Mouse (Mus musculus) heart, embryonic 15.5 days (tissue): Measurements from ENCODE around the gene Tmed2. TPM values are rescaled to one million over a fixed set of nuclear protein-coding genes. Genes with fewer than 3 reads are reported as not detected.
A peak's percentile ranks its signal among the peaks of the same experiment; 100 is the strongest.
"Not testable (repeated sequence)": the region's sequence is repeated elsewhere in the genome, so short reads cannot be mapped to it uniquely, and the experiment has no call there.

Experiments used
- ATAC-seq: fragments of 200-750 bp; cut with Nextera tagmentation; replicated peaks from 2 replicates; pipeline ENCODE4 v1.8.0; 2017; ENCODE audit warnings: low read depth, moderate TSS enrichment; ENCODE audit not compliant: insufficient number of reproducible peaks, insufficient read depth, low FRiP score
- H3K27ac ChIP-seq: fragments of 300-500 bp; sonication (generic); 2 replicates; pipeline ENCODE4 v1.5.1; 2015; ENCODE audit warnings: mild to moderate bottlenecking, inconsistent platforms
- H3K27me3 ChIP-seq: fragments of 300-500 bp; sonication (generic); 2 replicates; pipeline ENCODE4 v1.6.1; 2015; ENCODE audit warnings: inconsistent platforms
- H3K36me3 ChIP-seq: fragments of 300-500 bp; sonication (generic); 2 replicates; pipeline ENCODE4 v1.6.1; 2015; ENCODE audit warnings: mild to moderate bottlenecking, inconsistent platforms
- H3K4me1 ChIP-seq: fragments of 300-500 bp; sonication (generic); replicated peaks from 2 replicates; pipeline ENCODE4 v1.6.1; 2015; ENCODE audit warnings: inconsistent platforms
- H3K4me2 ChIP-seq: fragments of 300-500 bp; sonication (generic); 2 replicates; pipeline ENCODE4 v1.6.1; 2015; ENCODE audit warnings: inconsistent platforms, mild to moderate bottlenecking, moderate library complexity
- H3K4me3 ChIP-seq: fragments of 300-500 bp; sonication (generic); 2 replicates; pipeline ENCODE4 v1.5.1; 2015; ENCODE audit warnings: mild to moderate bottlenecking, inconsistent platforms
- H3K9ac ChIP-seq: fragments of 300-500 bp; sonication (generic); 2 replicates; pipeline ENCODE4 v1.6.1; 2015; ENCODE audit warnings: mild to moderate bottlenecking, inconsistent platforms
- H3K9me3 ChIP-seq: fragments of 300-500 bp; sonication (generic); replicated peaks from 2 replicates; pipeline ENCODE4 v1.6.1; 2016; ENCODE audit warnings: inconsistent platforms
- WGBS: fragments of 180-500 bp; shearing (Covaris S2); methylation state at CpG from one replicate; pipeline ENCODE4 v1.1.7; 2015; ENCODE audit warnings: mixed read lengths; 5-methylcytosine and 5-hydroxymethylcytosine counted together
- polyA plus RNA-seq: library from polyadenylated mRNA; unstranded; fragments of >200 nt; fragmentation: Nextera tagmentation; extraction: Ambion mirVana; gene quantifications from 2 replicates; pipeline ENCODE4 v1.2.1, GENCODE M21; 2015

Gene Tmed2
- polyA plus RNA-seq, 1 experiment from 2014 or later = 409 TPM

DNA sequence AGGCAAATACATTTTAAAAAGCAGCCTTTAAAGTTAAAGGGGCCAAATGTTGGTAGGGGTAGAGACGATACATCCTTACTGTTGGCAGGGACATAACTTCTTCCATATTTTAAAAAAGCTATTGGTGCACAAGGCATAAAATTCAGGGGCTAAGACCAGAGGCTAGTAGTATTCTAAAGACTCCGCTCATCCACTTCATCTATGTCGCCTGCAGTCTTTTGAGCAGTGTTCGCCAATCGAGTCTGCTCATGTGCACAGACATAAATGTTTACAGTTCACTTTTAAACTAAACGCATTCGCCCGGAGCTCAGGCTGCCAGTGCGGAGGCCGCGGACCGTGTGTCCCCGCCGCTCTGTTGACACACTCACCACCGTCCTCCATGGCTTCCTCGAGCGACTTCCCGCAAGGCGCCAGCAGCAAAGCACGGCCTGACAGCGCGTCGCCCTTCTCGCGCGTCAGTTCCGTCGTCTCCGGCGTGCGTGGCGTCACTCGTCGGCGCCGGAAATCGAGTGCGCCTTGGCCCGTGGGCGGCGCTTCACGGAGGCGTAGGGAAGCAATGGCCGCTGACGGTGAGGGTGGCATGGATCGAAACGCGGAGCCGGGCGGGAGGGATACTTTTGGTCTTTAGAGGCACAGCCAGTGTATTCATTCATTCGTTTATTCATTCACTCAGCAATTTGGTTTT lies 38.3 kb downstream of the Tmed2 start, which contains the start of the genes Eif2b1 and Gtf2h3:
Gene Eif2b1, minus strand, starts transcription at position 499 of the 685 bp plus-strand sequence.
Gene Gtf2h3, plus strand, starts transcription at position 508 of the 685 bp plus-strand sequence.
- ATAC-seq = peak; percentile 86
- Histone ChIP-seq H3K27ac (peak within 1 kb of the TSS; percentile 28), H3K27me3 (no peaks in the 10 kb centered on the region), H3K9me3 (no peaks in the 10 kb centered on the region), H3K4me3 (peak within 1 kb of the TSS; percentile 77), H3K4me2 (peak within 1 kb of the TSS; percentile 81), H3K36me3 (peaks cover 27% of the 10 kb centered on the region), H3K4me1 (peaks cover 23% of the 10 kb centered on the region), H3K9ac (peak within 1 kb of the TSS; percentile 68)
- WGBS = 1% methylated on average over 51 of the region's 51 CpGs

DNA sequence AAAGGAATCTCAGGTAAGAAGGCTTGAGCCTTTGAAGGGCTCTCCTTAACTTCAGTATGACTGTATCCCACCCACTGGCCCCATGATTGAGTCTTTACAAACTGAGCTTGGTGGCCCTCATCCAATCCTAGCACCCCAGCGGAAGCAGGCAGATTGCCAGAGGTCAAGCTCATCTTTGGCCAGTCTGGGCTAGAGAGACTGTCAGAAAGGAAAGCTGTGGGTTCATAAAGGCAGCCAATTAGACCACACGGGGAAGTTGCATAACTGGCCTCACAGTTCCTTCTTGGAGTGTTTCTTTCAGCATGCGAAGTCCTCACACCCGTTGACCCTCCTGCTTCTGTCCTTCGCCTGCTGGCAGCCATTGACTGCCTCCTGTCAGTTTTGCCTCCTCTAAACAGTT lies 42.0 kb downstream of the Tmed2 start:
- Histone ChIP-seq H3K9me3 (no peaks in the 10 kb centered on the region), H3K27me3 (no peaks in the 10 kb centered on the region), H3K27ac (no peak overlapping the region), H3K4me3 (no peak overlapping the region), H3K4me2 (no peak overlapping the region), H3K9ac (no peak overlapping the region), H3K36me3 (peaks cover 31% of the 10 kb centered on the region), H3K4me1 (peaks cover 23% of the 10 kb centered on the region)
- 78% methylated on average over 5 of the region's 5 CpGs for WGBS
- no peak for ATAC-seq

DNA sequence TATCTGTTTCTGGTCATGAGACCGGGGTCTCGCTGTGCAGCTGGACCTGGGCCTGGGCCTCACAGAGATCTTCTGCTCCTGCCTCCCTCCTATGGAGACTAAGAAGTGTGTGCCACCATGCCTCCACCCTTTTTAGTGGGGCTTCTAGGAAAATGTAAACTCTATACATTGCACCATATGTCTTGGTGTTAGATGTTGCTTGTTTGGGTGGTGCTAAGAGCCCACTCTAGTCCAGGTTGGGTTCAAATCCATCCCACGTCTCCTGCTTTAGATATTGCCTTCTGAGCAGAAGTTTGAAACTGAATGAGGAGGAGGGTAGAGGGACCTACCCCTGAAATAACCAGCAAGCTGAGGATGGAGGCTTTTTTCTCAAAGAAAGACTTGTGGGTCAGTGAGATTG lies 52.3 kb downstream of the Tmed2 start:
- no peak for ATAC-seq
- Histone ChIP-seq H3K4me3 (no peak overlapping the region), H3K27me3 (no peaks in the 10 kb centered on the region), H3K36me3 (peaks cover 64% of the 10 kb centered on the region), H3K9ac (no peak overlapping the region), H3K4me1 (no peaks in the 10 kb centered on the region), H3K4me2 (no peak overlapping the region), H3K9me3 (no peaks in the 10 kb centered on the region), H3K27ac (no peak overlapping the region)
- WGBS = 96% methylated on average over 3 of the region's 3 CpGs

DNA sequence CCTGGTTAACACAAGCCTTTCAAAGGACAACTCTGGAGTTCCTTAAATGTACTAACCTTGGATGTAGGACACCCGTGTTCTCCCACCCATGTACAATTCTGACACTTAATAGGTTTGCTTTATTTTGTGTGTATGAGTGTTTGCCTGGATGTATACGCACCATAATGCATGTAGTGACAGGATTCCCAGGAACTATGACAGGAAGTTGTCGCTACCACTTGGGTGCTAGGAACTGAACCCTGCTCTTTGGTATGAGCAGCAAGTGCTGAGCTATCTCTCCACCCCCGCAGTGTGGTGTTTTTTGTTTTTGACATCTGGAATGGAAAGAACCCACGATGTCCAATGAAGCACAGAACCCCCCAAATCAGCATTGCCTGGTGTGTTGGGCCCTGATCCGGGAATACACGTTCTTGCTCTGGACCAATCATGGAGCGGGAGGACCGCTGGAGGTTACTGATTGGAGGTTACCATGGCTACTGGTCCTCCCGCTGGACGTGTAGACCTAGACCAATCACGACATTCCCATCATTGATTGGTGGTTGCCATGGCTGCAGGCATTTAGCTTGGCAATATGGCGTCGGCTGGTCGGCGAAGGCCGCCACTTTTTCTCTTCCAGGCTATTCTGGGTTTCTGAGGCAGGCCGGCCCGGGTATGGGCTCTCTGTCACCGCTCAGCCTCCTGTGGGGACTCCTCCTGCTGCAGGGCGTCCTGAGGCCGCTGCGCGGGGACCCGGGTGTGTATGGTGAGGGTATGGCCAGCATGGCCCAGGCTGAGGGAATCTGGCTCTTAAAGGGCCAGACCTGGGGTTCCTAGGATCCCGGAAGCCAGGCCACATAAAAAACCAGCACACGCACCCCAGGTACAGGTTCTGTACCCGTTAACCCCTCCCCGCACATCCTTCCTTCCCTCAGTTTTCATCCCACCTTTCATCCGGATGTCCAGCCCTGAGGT lies 58.0 kb downstream of the Tmed2 start:
- Histone ChIP-seq H3K36me3 (peaks cover 21% of the 10 kb centered on the region; the same call in 1 of the 2 replicates), H3K4me3 (peak overlapping the region; percentile 75), H3K9me3 (no peaks in the 10 kb centered on the region), H3K4me2 (peak overlapping the region; percentile 89), H3K27me3 (no peaks in the 10 kb centered on the region), H3K27ac (no peak overlapping the region), H3K9ac (peak overlapping the region; percentile 63), H3K4me1 (peaks cover 9% of the 10 kb centered on the region)
- ATAC-seq = peak; percentile 99
- WGBS = 7% methylated on average over 30 of the region's 30 CpGs

DNA sequence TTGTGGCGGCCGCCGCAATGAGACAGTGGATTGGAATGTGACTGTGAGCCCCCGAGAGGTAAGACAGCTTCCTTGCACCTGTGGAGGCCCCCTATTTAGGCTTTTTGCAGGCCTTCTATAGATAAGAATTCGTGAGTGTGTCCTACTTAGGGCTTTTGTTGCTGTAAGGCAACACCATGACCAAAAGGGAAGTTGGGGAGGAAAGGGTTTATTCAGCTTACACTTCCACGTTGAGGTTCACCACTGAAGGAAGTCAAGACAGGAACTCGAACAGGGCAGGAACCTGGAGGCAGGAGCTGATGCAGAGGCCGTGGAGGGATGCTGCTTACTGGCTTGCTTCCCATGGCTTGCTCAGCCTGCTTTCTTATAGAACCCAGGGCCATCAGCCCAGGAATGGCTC lies 59.2 kb downstream of the Tmed2 start:
- ATAC-seq, H3K27ac ChIP-seq, H3K4me3 ChIP-seq, H3K9me3 ChIP-seq, H3K4me2 ChIP-seq, H3K4me1 ChIP-seq, H3K27me3 ChIP-seq, H3K9ac ChIP-seq: not testable (repeated sequence)
- H3K36me3 ChIP-seq = peaks cover 11% of the 10 kb centered on the region; the same call in 1 of the 2 replicates
- WGBS = 48% methylated on average over 8 of the region's 8 CpGs

Other genes starting within 250 kb of the Tmed2 start
- gene Mphosph9, start 212.7 kb upstream of the Tmed2 start, polyA plus RNA-seq = 10.2 TPM in 2 replicates
- gene 2810006K23Rik, start 212.6 kb upstream of the Tmed2 start, polyA plus RNA-seq = 17.4 and 19.0 TPM in 2 replicates
- 87.9 and 109 TPM in 2 replicates for gene Cdk2ap1, start 177.6 kb upstream of the Tmed2 start, polyA plus RNA-seq
- gene Sbno1, start 114.7 kb upstream of the Tmed2 start, polyA plus RNA-seq = 57.8 and 65.5 TPM in 2 replicates
- 63.3 and 74.6 TPM in 2 replicates for gene Kmt5a, start 100.8 kb upstream of the Tmed2 start, polyA plus RNA-seq
- 15.0 and 20.9 TPM in 2 replicates for gene Rilpl2, start 62.3 kb upstream of the Tmed2 start, polyA plus RNA-seq
- 19.2 and 20.7 TPM in 2 replicates for gene Snrnp35, start 57.6 kb upstream of the Tmed2 start, polyA plus RNA-seq
- gene Rilpl1, start 9.3 kb upstream of the Tmed2 start, polyA plus RNA-seq = 26.5 and 27.8 TPM in 2 replicates
- gene Ddx55, start 12.2 kb downstream of the Tmed2 start, polyA plus RNA-seq = 6.7 and 8.7 TPM in 2 replicates
- gene Eif2b1, start 38.4 kb downstream of the Tmed2 start, polyA plus RNA-seq = 51.2 and 53.6 TPM in 2 replicates
- 28.9 and 34.5 TPM in 2 replicates for gene Gtf2h3, start 38.4 kb downstream of the Tmed2 start, polyA plus RNA-seq
- gene Atp6v0a2, start 87.9 kb downstream of the Tmed2 start, polyA plus RNA-seq = 26.6 and 32.8 TPM in 2 replicates
- 0.04 and 0.05 TPM in 2 replicates for gene Dnah10, start 184.4 kb downstream of the Tmed2 start, polyA plus RNA-seq